Mouse (Mus musculus): Measurements from ENCODE around the gene Lgmn.
A peak's percentile ranks its signal among the peaks of the same experiment; 100 is the strongest.

Gene Lgmn

GRCm38 (mm10) chr12:102391982-102392381 lies 47.6 kb downstream of the Lgmn start:
- no peak for DNase-seq (ENCODE audit: low read depth, low spot score)

- DNase-seq (ENCODE audit: low read depth, low spot score) = no peak
These were observed 48.5 kb downstream of the Lgmn start for GRCm38 (mm10) chr12:102391109-102391508.

- peak; percentile 50 for DNase-seq (ENCODE audit: low read depth, low spot score)
These were observed 49.6 kb downstream of the Lgmn start for GRCm38 (mm10) chr12:102390042-102390441.

- DNase-seq (ENCODE audit: low read depth, low spot score) = peak; percentile 68
These were observed 52.2 kb downstream of the Lgmn start for GRCm38 (mm10) chr12:102387219-102387917.

- DNase-seq (ENCODE audit: low read depth, low spot score) = no peak
These were observed 54.8 kb downstream of the Lgmn start for GRCm38 (mm10) chr12:102384819-102385218.

- DNase-seq (ENCODE audit: low read depth, low spot score) = no peak
These were observed 56.3 kb downstream of the Lgmn start for GRCm38 (mm10) chr12:102383288-102383687.

- DNase-seq (ENCODE audit: low read depth, low spot score) = no peak
These were observed 57.4 kb downstream of the Lgmn start for GRCm38 (mm10) chr12:102382180-102382579.

- DNase-seq (ENCODE audit: low read depth, low spot score) = no peak
These were observed 67.3 kb downstream of the Lgmn start for GRCm38 (mm10) chr12:102372322-102372721.

GRCm38 (mm10) chr12:102370931-102371500 lies 68.6 kb downstream of the Lgmn start:
- DNase-seq (ENCODE audit: low read depth, low spot score) = no peak

- DNase-seq (ENCODE audit: low read depth, low spot score) = no peak
These were observed 70.0 kb downstream of the Lgmn start for GRCm38 (mm10) chr12:102369488-102370235.

- DNase-seq (ENCODE audit: low read depth, low spot score) = no peak
These were observed 71.1 kb downstream of the Lgmn start for GRCm38 (mm10) chr12:102368556-102368955.

GRCm38 (mm10) chr12:102368066-102368465 lies 71.5 kb downstream of the Lgmn start:
- no peak for DNase-seq (ENCODE audit: low read depth, low spot score)

- DNase-seq (ENCODE audit: low read depth, low spot score) = no peak
These were observed 72.5 kb downstream of the Lgmn start for GRCm38 (mm10) chr12:102367075-102367474.

- DNase-seq (ENCODE audit: low read depth, low spot score) = no peak
These were observed 73.3 kb downstream of the Lgmn start for GRCm38 (mm10) chr12:102366126-102366816.

- DNase-seq (ENCODE audit: low read depth, low spot score) = no peak
These were observed 74.6 kb downstream of the Lgmn start for GRCm38 (mm10) chr12:102365016-102365415.

GRCm38 (mm10) chr12:102361189-102362161 lies 78.1 kb downstream of the Lgmn start:
- DNase-seq (ENCODE audit: low read depth, low spot score) = no peak

- no peak for DNase-seq (ENCODE audit: low read depth, low spot score)
These were observed 80.2 kb downstream of the Lgmn start for GRCm38 (mm10) chr12:102359390-102359789.

GRCm38 (mm10) chr12:102356781-102357180 lies 82.8 kb downstream of the Lgmn start:
- no peak for DNase-seq (ENCODE audit: low read depth, low spot score)

- no peak for DNase-seq (ENCODE audit: low read depth, low spot score)
These were observed 83.8 kb downstream of the Lgmn start for GRCm38 (mm10) chr12:102355784-102356183.

- DNase-seq (ENCODE audit: low read depth, low spot score) = no peak
These were observed 85.3 kb downstream of the Lgmn start for GRCm38 (mm10) chr12:102354126-102354984.

Data from WW6 (cell line).